Mouse (Mus musculus): ENCODE results near the gene Ccl7. TPM values are rescaled to one million over a fixed set of nuclear protein-coding genes. Genes with fewer than 3 reads are reported as not detected.

The Ccl7 gene
- polyA plus RNA-seq, 1 experiment from 2014 or later = 6.0 TPM

DNA sequence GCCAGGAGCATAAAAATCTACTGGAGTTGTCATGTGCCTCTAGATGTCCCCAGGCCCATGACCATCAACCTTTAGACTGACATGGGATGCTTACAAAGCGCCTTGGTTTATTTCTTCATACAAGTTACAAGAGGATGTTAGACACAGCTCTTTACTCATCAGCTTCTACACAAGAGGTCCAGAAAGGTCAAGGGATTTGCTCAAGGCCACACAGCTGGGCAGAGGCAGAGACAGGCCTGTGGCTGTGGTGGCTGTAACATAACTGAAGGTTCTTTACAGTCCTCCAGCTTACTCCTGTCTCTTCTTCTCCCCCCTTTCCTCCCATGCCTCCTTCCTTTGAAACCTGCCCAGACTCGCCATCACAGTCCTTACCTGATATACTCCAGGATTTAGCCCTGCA lies 15.3 kb upstream of the Ccl7 start:
- no peak overlapping the region for H3K9ac ChIP-seq (ENCODE audit: low read length)
- H3K27ac ChIP-seq (ENCODE audit: low read length) = no peak overlapping the region
- H3K27me3 ChIP-seq (ENCODE audit: control insufficient read depth, insufficient read depth, low read length) = no peaks in the 10 kb centered on the region
- H3K9me3 ChIP-seq (replicated peaks; ENCODE audit: control insufficient read depth, low read length) = no peaks in the 10 kb centered on the region
- no peak overlapping the region for H3K4me2 ChIP-seq (ENCODE audit: low read depth, low read length)
- WGBS = 73% methylated on average over 2 of the region's 2 CpGs
- peaks cover 13% of the 10 kb centered on the region for H3K4me1 ChIP-seq (ENCODE audit: control insufficient read depth, insufficient read depth, low read length)
- H3K36me3 ChIP-seq (ENCODE audit: control insufficient read depth, insufficient read depth) = no peaks in the 10 kb centered on the region
- ATAC-seq (replicated peaks; ENCODE audit: extremely low read depth, insufficient read depth, low FRiP score) = no peak
- H3K4me3 ChIP-seq (ENCODE audit: low read length) = no peak overlapping the region

DNA sequence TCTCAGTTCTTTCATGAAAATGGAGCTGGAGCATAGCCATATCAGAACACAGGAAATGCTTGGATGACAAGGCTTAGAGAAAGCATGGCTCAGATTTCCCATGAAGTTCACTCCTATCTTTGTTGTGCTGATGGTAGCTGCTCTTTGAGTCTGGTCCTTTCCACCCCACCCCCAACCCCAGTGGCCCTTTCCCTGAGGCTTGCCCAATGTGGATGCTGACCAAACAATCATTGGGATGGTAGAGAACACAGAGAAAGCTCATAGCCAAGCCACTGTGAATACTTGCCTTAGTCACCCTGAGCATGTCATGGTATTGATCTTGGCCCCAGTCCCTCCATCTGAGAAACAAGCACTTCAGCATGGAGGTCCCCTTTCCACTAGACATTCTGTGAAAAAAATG lies 13.4 kb upstream of the Ccl7 start:
- Histone ChIP-seq H3K4me1 (ENCODE audit: control insufficient read depth, insufficient read depth, low read length) (peaks cover 13% of the 10 kb centered on the region), H3K9me3 (replicated peaks; ENCODE audit: control insufficient read depth, low read length) (no peaks in the 10 kb centered on the region), H3K36me3 (ENCODE audit: control insufficient read depth, insufficient read depth) (no peaks in the 10 kb centered on the region), H3K27me3 (ENCODE audit: control insufficient read depth, insufficient read depth, low read length) (no peaks in the 10 kb centered on the region), H3K9ac (ENCODE audit: low read length) (no peak overlapping the region), H3K27ac (ENCODE audit: low read length) (peak overlapping the region; percentile 64), H3K4me2 (ENCODE audit: low read depth, low read length) (no peak overlapping the region), H3K4me3 (ENCODE audit: low read length) (no peak overlapping the region)
- no peak for ATAC-seq (replicated peaks; ENCODE audit: extremely low read depth, insufficient read depth, low FRiP score)

DNA sequence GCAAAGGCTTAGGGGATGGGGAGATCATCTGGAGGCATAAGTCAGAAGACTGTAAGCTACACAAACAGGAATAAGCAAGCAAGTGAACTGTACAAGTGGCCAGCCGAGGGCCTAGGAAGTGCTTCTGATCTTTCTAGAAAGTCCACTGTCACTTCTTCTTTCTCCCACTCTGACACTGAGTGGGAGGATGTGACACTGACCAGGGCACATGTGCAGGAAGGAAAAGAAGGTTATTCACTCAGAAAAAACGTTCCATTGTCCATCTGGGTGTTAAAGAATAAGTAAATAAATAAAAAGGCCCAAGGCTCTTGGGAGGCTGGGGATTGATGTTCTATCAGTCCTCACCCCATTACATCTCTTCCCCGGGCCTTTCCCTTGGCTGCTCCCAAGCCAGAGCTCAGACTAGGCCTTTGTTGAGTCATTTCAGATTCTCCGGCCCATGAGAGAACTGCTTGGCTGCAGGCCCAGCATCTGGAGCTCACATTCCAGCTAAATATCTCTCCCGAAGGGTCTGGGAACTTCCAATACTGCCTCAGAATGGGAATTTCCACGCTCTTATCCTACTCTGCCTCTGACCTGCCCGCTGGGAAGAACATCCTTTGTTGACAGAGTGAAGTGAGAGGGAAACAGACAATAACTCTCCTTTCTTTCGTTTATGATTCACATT lies 12.7 kb upstream of the Ccl7 start:
- Histone ChIP-seq H3K27me3 (ENCODE audit: control insufficient read depth, insufficient read depth, low read length) (no peaks in the 10 kb centered on the region), H3K4me3 (ENCODE audit: low read length) (no peak overlapping the region), H3K9ac (ENCODE audit: low read length) (no peak overlapping the region), H3K36me3 (ENCODE audit: control insufficient read depth, insufficient read depth) (no peaks in the 10 kb centered on the region), H3K9me3 (replicated peaks; ENCODE audit: control insufficient read depth, low read length) (no peaks in the 10 kb centered on the region), H3K4me2 (ENCODE audit: low read depth, low read length) (no peak overlapping the region), H3K4me1 (ENCODE audit: control insufficient read depth, insufficient read depth, low read length) (peaks cover 13% of the 10 kb centered on the region), H3K27ac (ENCODE audit: low read length) (peak overlapping the region; percentile 64)
- peak; percentile 80 for ATAC-seq (replicated peaks; ENCODE audit: extremely low read depth, insufficient read depth, low FRiP score)
- 21% methylated on average over 8 of the region's 8 CpGs for WGBS

DNA sequence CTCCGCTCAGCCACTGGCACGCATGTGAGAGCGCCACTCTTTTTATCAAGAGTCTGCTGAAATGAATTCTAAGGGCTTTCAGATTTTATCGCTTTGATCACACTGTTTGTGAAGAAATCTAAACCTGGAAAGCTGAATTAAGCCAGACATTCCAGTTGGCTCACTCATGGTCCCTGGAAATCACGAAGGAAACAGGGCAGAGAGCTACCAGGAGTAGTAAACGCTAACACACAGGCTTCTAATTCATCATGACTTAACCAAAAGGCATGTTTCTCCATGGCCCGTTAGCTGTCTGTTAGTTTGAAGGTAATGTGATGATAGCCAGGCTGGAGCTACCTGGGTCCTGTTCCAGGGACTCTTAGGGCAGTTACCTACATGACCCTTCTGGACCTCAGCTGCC lies 11.1 kb upstream of the Ccl7 start:
- ATAC-seq (replicated peaks; ENCODE audit: extremely low read depth, insufficient read depth, low FRiP score) = no peak
- Histone ChIP-seq H3K4me3 (ENCODE audit: low read length) (no peak overlapping the region), H3K36me3 (ENCODE audit: control insufficient read depth, insufficient read depth) (no peaks in the 10 kb centered on the region), H3K27ac (ENCODE audit: low read length) (peak overlapping the region; percentile 37; the same call in 1 of the 2 replicates), H3K4me1 (ENCODE audit: control insufficient read depth, insufficient read depth, low read length) (peaks cover 15% of the 10 kb centered on the region), H3K4me2 (ENCODE audit: low read depth, low read length) (no peak overlapping the region), H3K9ac (ENCODE audit: low read length) (no peak overlapping the region), H3K27me3 (ENCODE audit: control insufficient read depth, insufficient read depth, low read length) (no peaks in the 10 kb centered on the region), H3K9me3 (replicated peaks; ENCODE audit: control insufficient read depth, low read length) (no peaks in the 10 kb centered on the region)
- 74% methylated on average over 7 of the region's 7 CpGs for WGBS

DNA sequence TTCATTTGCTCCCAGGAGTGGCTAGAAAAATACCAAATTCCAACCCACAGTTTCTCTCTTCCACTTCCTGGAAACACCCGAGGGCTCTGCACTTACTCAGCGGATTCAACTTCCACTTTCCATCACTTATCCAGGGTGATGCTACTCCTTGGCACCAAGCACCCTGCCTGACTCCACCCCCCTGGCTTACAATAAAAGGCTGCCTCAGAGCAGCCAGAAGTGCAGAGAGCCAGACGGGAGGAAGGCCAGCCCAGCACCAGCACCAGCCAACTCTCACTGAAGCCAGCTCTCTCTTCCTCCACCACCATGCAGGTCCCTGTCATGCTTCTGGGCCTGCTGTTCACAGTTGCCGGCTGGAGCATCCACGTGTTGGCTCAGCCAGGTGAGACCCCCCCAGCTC lies 10.2 kb upstream of the Ccl7 start, which contains the start of gene Ccl2:
Gene Ccl2 (plus strand): TSS at position 216 of the 400 bp plus-strand sequence.
- no peaks in the 10 kb centered on the region for H3K27me3 ChIP-seq (ENCODE audit: control insufficient read depth, insufficient read depth, low read length)
- peak within 1 kb of the TSS; percentile 47; the same call in 1 of the 2 replicates for H3K27ac ChIP-seq (ENCODE audit: low read length)
- no peak within 1 kb of the TSS for H3K4me2 ChIP-seq (ENCODE audit: low read depth, low read length)
- no peaks in the 10 kb centered on the region for H3K9me3 ChIP-seq (replicated peaks; ENCODE audit: control insufficient read depth, low read length)
- no peak within 1 kb of the TSS for H3K9ac ChIP-seq (ENCODE audit: low read length)
- H3K4me3 ChIP-seq (ENCODE audit: low read length) = no peak within 1 kb of the TSS
- H3K4me1 ChIP-seq (ENCODE audit: control insufficient read depth, insufficient read depth, low read length) = peaks cover 15% of the 10 kb centered on the region
- H3K36me3 ChIP-seq (ENCODE audit: control insufficient read depth, insufficient read depth) = no peaks in the 10 kb centered on the region
- WGBS = 35% methylated on average over 5 of the region's 5 CpGs
- ATAC-seq (replicated peaks; ENCODE audit: extremely low read depth, insufficient read depth, low FRiP score) = peak; percentile 57; the same call in 1 of the 2 replicates

DNA sequence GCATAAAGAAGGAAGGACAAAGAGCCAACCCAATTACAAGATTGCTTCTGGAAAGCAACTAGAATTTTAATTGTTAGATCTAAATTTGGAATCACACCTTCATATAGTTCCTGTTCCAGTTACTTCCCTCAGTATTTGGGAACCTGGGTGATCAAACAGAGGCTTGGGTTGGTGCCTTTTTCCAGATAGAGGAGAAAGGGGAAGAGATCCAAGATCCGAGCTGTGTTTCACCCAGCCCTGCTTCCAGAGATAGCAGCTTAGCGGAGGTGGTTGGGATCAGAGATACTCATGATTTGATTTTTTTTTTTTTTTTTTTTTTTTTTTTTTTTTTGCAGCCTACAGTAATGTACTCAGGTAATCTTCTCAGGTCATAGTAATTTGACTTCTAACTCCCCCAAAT lies 9.7 kb upstream of the Ccl7 start:
- no peak overlapping the region for H3K27ac ChIP-seq (ENCODE audit: low read length)

DNA sequence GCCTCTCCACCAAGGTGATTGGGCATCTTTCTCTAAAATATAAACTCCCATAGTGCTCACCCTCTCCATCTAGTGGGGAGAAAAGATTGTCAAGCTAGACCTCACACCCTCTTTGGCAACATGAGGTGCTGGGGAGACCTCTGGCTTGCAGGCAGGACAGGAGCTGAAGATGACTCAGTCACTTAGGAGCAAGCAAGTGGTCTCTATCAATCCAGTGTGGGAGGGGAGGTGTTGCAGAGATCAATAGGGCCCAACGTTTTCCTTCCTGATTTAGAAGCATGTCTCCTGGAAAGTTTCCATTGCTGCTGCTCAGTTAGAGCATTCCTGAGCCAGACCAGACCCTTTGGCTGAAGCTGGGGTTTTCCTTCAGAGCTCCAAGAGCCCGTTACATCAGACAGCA lies 7.0 kb upstream of the Ccl7 start, which contains the start of gene Gm17268:
Gene Gm17268 (minus strand): TSS at position 28 of the 400 bp plus-strand sequence.
- H3K9ac ChIP-seq (ENCODE audit: low read length) = no peak within 1 kb of the TSS
- 13% methylated on average over 2 of the region's 2 CpGs for WGBS
- H3K4me1 ChIP-seq (ENCODE audit: control insufficient read depth, insufficient read depth, low read length) = peaks cover 2% of the 10 kb centered on the region; the same call in 1 of the 2 replicates
- H3K36me3 ChIP-seq (ENCODE audit: control insufficient read depth, insufficient read depth) = no peaks in the 10 kb centered on the region
- H3K27me3 ChIP-seq (ENCODE audit: control insufficient read depth, insufficient read depth, low read length) = no peaks in the 10 kb centered on the region
- no peak within 1 kb of the TSS for H3K27ac ChIP-seq (ENCODE audit: low read length)
- H3K9me3 ChIP-seq (replicated peaks; ENCODE audit: control insufficient read depth, low read length) = no peaks in the 10 kb centered on the region
- no peak; the same call in 1 of the 2 replicates for ATAC-seq (replicated peaks; ENCODE audit: extremely low read depth, insufficient read depth, low FRiP score)
- H3K4me2 ChIP-seq (ENCODE audit: low read depth, low read length) = no peak within 1 kb of the TSS
- H3K4me3 ChIP-seq (ENCODE audit: low read length) = no peak within 1 kb of the TSS

More for the DNA sequence above, 9.7 kb upstream of the Ccl7 start:
- no peak for ATAC-seq (replicated peaks; ENCODE audit: extremely low read depth, insufficient read depth, low FRiP score)
- H3K9ac ChIP-seq (ENCODE audit: low read length) = no peak overlapping the region
- no peak overlapping the region for H3K4me3 ChIP-seq (ENCODE audit: low read length)
- 53% methylated on average over 2 of the region's 2 CpGs for WGBS
- H3K27me3 ChIP-seq (ENCODE audit: control insufficient read depth, insufficient read depth, low read length) = no peaks in the 10 kb centered on the region
- no peak overlapping the region for H3K4me2 ChIP-seq (ENCODE audit: low read depth, low read length)
- no peaks in the 10 kb centered on the region for H3K36me3 ChIP-seq (ENCODE audit: control insufficient read depth, insufficient read depth)
- no peaks in the 10 kb centered on the region for H3K9me3 ChIP-seq (replicated peaks; ENCODE audit: control insufficient read depth, low read length)
- H3K4me1 ChIP-seq (ENCODE audit: control insufficient read depth, insufficient read depth, low read length) = peaks cover 15% of the 10 kb centered on the region

DNA sequence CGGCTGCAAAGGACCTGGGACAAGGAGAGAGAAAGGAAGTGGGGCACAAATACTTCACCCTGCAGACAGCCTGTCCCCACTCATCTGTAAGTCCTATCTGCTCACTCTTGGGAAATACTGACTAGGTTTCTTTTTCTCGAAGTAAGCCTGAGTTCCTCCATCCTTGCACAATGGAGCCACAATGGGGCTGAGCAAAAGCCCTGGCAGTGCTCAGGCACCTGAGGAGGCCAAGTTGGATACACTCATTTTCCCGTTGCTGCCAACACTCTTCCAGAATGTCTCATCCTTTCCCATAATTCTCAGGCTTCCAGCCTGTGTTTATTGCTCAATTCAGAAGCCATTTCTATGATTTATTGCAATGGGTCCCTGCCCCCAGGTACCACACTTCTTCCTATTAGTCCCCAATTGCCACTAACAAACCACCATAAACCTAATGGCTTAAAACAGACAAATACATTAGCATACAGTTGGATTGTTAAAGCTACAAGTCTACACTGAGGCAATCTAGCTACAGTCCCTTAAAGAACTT lies 6.3 kb upstream of the Ccl7 start:
- 40% methylated on average over 3 of the region's 3 CpGs for WGBS
- Histone ChIP-seq H3K27me3 (ENCODE audit: control insufficient read depth, insufficient read depth, low read length) (no peaks in the 10 kb centered on the region), H3K4me2 (ENCODE audit: low read depth, low read length) (no peak overlapping the region), H3K4me1 (ENCODE audit: control insufficient read depth, insufficient read depth, low read length) (peaks cover 2% of the 10 kb centered on the region; the same call in 1 of the 2 replicates), H3K27ac (ENCODE audit: low read length) (no peak overlapping the region), H3K36me3 (ENCODE audit: control insufficient read depth, insufficient read depth) (no peaks in the 10 kb centered on the region), H3K9ac (ENCODE audit: low read length) (no peak overlapping the region), H3K4me3 (ENCODE audit: low read length) (no peak overlapping the region), H3K9me3 (replicated peaks; ENCODE audit: control insufficient read depth, low read length) (no peaks in the 10 kb centered on the region)
- no peak for ATAC-seq (replicated peaks; ENCODE audit: extremely low read depth, insufficient read depth, low FRiP score)

DNA sequence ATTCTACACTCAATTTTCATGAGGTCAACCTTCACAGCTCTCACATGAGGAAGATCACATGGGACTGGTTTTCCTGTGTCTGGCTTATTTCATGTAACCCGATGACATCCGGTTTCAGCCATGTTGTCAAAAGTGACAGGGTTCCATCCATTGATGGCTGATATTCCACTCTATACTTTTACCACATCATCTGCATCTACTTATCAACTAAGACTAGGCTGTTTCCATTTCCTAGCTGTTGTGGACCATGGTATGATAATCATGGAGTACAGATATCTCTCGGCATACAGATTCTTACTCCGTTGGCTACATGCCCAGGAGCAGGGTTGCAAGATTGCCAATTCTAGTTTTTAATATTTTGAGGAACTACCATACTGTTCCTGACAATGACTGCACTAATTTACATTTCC lies 3.8 kb upstream of the Ccl7 start:
- no peak overlapping the region for H3K9ac ChIP-seq (ENCODE audit: low read length)
- no peaks in the 10 kb centered on the region for H3K9me3 ChIP-seq (replicated peaks; ENCODE audit: control insufficient read depth, low read length)
- H3K36me3 ChIP-seq (ENCODE audit: control insufficient read depth, insufficient read depth) = no peaks in the 10 kb centered on the region
- no peak overlapping the region for H3K4me2 ChIP-seq (ENCODE audit: low read depth, low read length)
- WGBS = 65% methylated on average over 4 of the region's 4 CpGs
- ATAC-seq (replicated peaks; ENCODE audit: extremely low read depth, insufficient read depth, low FRiP score) = no peak
- peaks cover 2% of the 10 kb centered on the region; the same call in 1 of the 2 replicates for H3K4me1 ChIP-seq (ENCODE audit: control insufficient read depth, insufficient read depth, low read length)
- no peak overlapping the region for H3K4me3 ChIP-seq (ENCODE audit: low read length)
- H3K27ac ChIP-seq (ENCODE audit: low read length) = no peak overlapping the region
- no peaks in the 10 kb centered on the region for H3K27me3 ChIP-seq (ENCODE audit: control insufficient read depth, insufficient read depth, low read length)
